Mouse (Mus musculus) spleen, adult 2 months (tissue): ENCODE data around the gene Slc22a13.

ENCODE experiments used
- CTCF ChIP-seq: fragments of 200-500 bp; IDR thresholded peaks from 2 replicates; pipeline ENCODE4 v1.5.1; 2011; ENCODE audit warnings: mild to moderate bottlenecking, inconsistent platforms; ENCODE audit not compliant: insufficient read depth, insufficient read length, insufficient replicate concordance; ENCODE audit errors: extremely low read depth
- POLR2A ChIP-seq: fragments of 200-500 bp; IDR thresholded peaks from 2 replicates; pipeline ENCODE4 v1.6.1; 2011; ENCODE audit warnings: low read depth, low read length, inconsistent platforms

GRCm38 (mm10) chr9:119206666-119207065, 2.2 kb downstream of the Slc22a13 start:
- TF ChIP-seq CTCF = no peak
- no peak for TF ChIP-seq POLR2A
